Mouse (Mus musculus): ENCODE results near the gene Cep170. TPM values are rescaled to one million over a fixed set of nuclear protein-coding genes. Genes with fewer than 3 reads are reported as not detected.
A peak's percentile ranks its signal among the peaks of the same experiment; 100 is the strongest.

Gene Cep170
- polyA plus RNA-seq, 1 experiment from 2014 or later: 31.0 TPM

- no peaks in the 10 kb centered on the region for H3K9me3 ChIP-seq (replicated peaks)
- no peaks in the 10 kb centered on the region for H3K36me3 ChIP-seq
- WGBS: 70% methylated on average over 6 of the region's 6 CpGs
- H3K4me1 ChIP-seq: peaks cover 3% of the 10 kb centered on the region; the same call in 1 of the 2 replicates
- H3K27me3 ChIP-seq (ENCODE audit: low read depth, poor library complexity, severe bottlenecking): no peaks in the 10 kb centered on the region
- H3K27ac ChIP-seq: no peak overlapping the region
- DNase-seq (ENCODE audit: low spot score): no peak
- H3K4me3 ChIP-seq: no peak overlapping the region
Observed at GRCm38 (mm10) chr1:176818763-176819162, 4.9 kb upstream of the Cep170 start.

GRCm38 (mm10) chr1:176818147-176818546, 4.3 kb upstream of the Cep170 start:
- DNase-seq (ENCODE audit: low spot score): no peak
- Histone ChIP-seq H3K27ac (no peak overlapping the region), H3K9me3 (replicated peaks) (no peaks in the 10 kb centered on the region), H3K27me3 (ENCODE audit: low read depth, poor library complexity, severe bottlenecking) (no peaks in the 10 kb centered on the region), H3K4me1 (peaks cover 3% of the 10 kb centered on the region; the same call in 1 of the 2 replicates), H3K4me3 (no peak overlapping the region), H3K36me3 (no peaks in the 10 kb centered on the region)
- 82% methylated on average over 2 of the region's 2 CpGs for WGBS

- Histone ChIP-seq H3K9me3 (replicated peaks) (no peaks in the 10 kb centered on the region), H3K27me3 (ENCODE audit: low read depth, poor library complexity, severe bottlenecking) (no peaks in the 10 kb centered on the region), H3K27ac (no peak overlapping the region), H3K36me3 (no peaks in the 10 kb centered on the region), H3K4me1 (peaks cover 10% of the 10 kb centered on the region), H3K4me3 (no peak overlapping the region)
- DNase-seq (ENCODE audit: low spot score): no peak
- 89% methylated on average over 4 of the region's 4 CpGs for WGBS
Observed at GRCm38 (mm10) chr1:176816728-176817127, 2.9 kb upstream of the Cep170 start.

GRCm38 (mm10) chr1:176814591-176815062, 760 bp upstream of the Cep170 start, which contains the start of gene Sdccag8:
Gene Sdccag8, plus strand, starts transcription at chr1:176814660.
- H3K4me3 ChIP-seq: peak within 1 kb of the TSS; percentile 90
- DNase-seq (ENCODE audit: low spot score): peak; percentile 85
- WGBS: under 1% methylated on average over 25 of the region's 25 CpGs

GRCm38 (mm10) chr1:176813292-176814035, 403 bp downstream of the Cep170 start:
- no peaks in the 10 kb centered on the region for H3K27me3 ChIP-seq (ENCODE audit: low read depth, poor library complexity, severe bottlenecking)
- under 1% methylated on average over 74 of the region's 75 CpGs for WGBS
- H3K27ac ChIP-seq: peak overlapping the region; percentile 98
- peak; percentile 82 for DNase-seq (ENCODE audit: low spot score)
- peaks cover 14% of the 10 kb centered on the region for H3K4me1 ChIP-seq
- H3K36me3 ChIP-seq: no peaks in the 10 kb centered on the region
- no peaks in the 10 kb centered on the region for H3K9me3 ChIP-seq (replicated peaks)
- H3K4me3 ChIP-seq: peak overlapping the region; percentile 90

More at GRCm38 (mm10) chr1:176814591-176815062, 760 bp upstream of the Cep170 start, which contains the start of gene Sdccag8:
- Histone ChIP-seq H3K27me3 (ENCODE audit: low read depth, poor library complexity, severe bottlenecking) (no peaks in the 10 kb centered on the region), H3K27ac (peak within 1 kb of the TSS; percentile 98), H3K36me3 (no peaks in the 10 kb centered on the region), H3K4me1 (peaks cover 14% of the 10 kb centered on the region), H3K9me3 (replicated peaks) (no peaks in the 10 kb centered on the region)

DNA sequence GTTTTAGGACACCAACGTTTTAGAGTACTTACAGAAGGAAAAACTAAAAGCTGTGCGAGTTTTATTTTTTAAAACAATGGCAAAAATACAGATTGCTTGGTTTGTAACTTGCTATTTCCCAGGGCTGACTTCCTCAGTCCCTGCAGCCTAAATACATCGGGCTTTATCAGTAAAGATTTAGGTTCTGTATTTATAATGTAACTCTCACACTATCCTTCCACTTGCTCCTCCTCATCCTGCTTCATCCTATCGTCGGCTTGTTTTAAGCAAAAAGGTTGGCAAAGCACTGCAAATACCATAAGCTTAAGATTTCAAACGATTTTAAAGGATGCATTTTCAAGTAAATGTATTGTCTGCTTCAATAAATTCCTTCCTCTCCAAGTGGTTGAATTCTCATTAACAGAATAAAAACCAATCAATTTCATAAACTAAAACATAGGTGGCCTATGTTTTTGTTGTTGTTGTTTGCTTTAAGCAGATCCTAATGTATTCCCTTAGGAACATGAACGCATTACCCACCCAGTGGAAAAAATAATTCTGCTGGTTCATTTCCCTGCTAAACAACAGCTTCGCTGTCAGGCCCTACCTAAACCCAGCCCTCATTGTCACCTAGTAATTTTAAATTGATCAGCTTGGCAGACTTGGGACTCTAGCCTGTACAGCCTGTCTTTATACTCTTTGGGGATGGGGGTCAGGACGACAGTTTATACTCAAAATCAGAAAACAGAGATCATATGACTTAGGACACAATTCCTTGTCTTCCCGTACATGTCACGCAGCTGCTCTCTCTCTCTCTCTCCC, 1.2 kb downstream of the Cep170 start:
- peak overlapping the region; percentile 90 for H3K4me3 ChIP-seq
- no peak for DNase-seq (ENCODE audit: low spot score)
- peak overlapping the region; percentile 98 for H3K27ac ChIP-seq
- no peaks in the 10 kb centered on the region for H3K27me3 ChIP-seq (ENCODE audit: low read depth, poor library complexity, severe bottlenecking)
- WGBS: 34% methylated on average over 11 of the region's 11 CpGs
- H3K36me3 ChIP-seq: no peaks in the 10 kb centered on the region
- peaks cover 14% of the 10 kb centered on the region for H3K4me1 ChIP-seq
- H3K9me3 ChIP-seq (replicated peaks): no peaks in the 10 kb centered on the region

GRCm38 (mm10) chr1:176811892-176812291, 2.0 kb downstream of the Cep170 start:
- no peaks in the 10 kb centered on the region for H3K27me3 ChIP-seq (ENCODE audit: low read depth, poor library complexity, severe bottlenecking)
- H3K9me3 ChIP-seq (replicated peaks): no peaks in the 10 kb centered on the region
- peaks cover 14% of the 10 kb centered on the region for H3K4me1 ChIP-seq
- WGBS: 74% methylated on average over 3 of the region's 3 CpGs
- H3K27ac ChIP-seq: no peak overlapping the region
- no peak for DNase-seq (ENCODE audit: low spot score)
- H3K36me3 ChIP-seq: 0 out of 2 replicates have a peak, but pooled peaks cover under 1% of the 10 kb centered on the region
- peak overlapping the region; percentile 90 for H3K4me3 ChIP-seq

- Histone ChIP-seq H3K27ac (no peak overlapping the region), H3K4me3 (no peak overlapping the region), H3K9me3 (replicated peaks) (no peaks in the 10 kb centered on the region), H3K27me3 (ENCODE audit: low read depth, poor library complexity, severe bottlenecking) (no peaks in the 10 kb centered on the region), H3K36me3 (0 out of 2 replicates have a peak, but pooled peaks cover 2% of the 10 kb centered on the region), H3K4me1 (peaks cover 13% of the 10 kb centered on the region)
- DNase-seq (ENCODE audit: low spot score): no peak
Observed at GRCm38 (mm10) chr1:176810161-176810560, 3.7 kb downstream of the Cep170 start.

DNA sequence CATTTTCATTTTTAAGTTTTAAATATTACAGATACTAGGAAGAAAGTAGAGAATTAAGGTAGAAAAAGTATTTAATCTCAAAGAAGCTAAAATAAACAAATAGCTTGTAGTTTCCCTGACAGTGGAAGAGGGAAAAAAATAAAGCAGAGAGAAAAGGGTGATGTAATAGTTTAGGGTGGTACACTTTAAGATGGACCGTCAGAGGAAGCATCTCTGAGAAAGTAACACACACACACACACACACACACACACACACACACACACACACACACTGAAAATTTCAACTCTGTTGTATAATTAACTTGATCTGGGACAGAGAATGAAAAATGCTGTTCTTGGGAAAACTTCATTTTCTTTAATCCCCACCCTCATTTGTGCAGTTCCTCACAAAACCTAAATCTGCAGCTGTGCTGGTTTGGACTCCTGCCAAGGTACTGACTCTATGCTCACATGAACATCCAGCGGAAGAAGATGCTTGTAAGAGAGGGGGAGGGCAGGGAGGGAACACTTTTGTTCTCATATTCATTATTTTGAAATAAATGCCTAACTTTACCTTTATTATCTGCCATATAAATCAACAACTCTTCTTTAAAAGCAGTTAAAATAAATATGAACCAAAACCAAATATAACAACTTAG, 13.0 kb downstream of the Cep170 start:
- peaks cover 12% of the 10 kb centered on the region; the same call in 1 of the 2 replicates for H3K36me3 ChIP-seq

GRCm38 (mm10) chr1:176798673-176799072, 15.2 kb downstream of the Cep170 start:
- peaks cover 3% of the 10 kb centered on the region; the same call in 1 of the 2 replicates for H3K4me1 ChIP-seq
- no peaks in the 10 kb centered on the region for H3K9me3 ChIP-seq (replicated peaks)
- DNase-seq (ENCODE audit: low spot score): no peak
- no peak overlapping the region for H3K27ac ChIP-seq
- H3K27me3 ChIP-seq (ENCODE audit: low read depth, poor library complexity, severe bottlenecking): no peaks in the 10 kb centered on the region
- H3K4me3 ChIP-seq: no peak overlapping the region
- H3K36me3 ChIP-seq: peaks cover 7% of the 10 kb centered on the region; the same call in 1 of the 2 replicates

More for the DNA sequence above, 13.0 kb downstream of the Cep170 start:
- Histone ChIP-seq H3K4me1 (no peaks in the 10 kb centered on the region), H3K4me3 (no peak overlapping the region), H3K27ac (no peak overlapping the region), H3K9me3 (replicated peaks) (no peaks in the 10 kb centered on the region), H3K27me3 (ENCODE audit: low read depth, poor library complexity, severe bottlenecking) (no peaks in the 10 kb centered on the region)
- no peak for DNase-seq (ENCODE audit: low spot score)
- 88% methylated on average over 2 of the region's 2 CpGs for WGBS

GRCm38 (mm10) chr1:176792175-176792574, 21.7 kb downstream of the Cep170 start:
- H3K9me3 ChIP-seq (replicated peaks): no peaks in the 10 kb centered on the region
- WGBS: 86% methylated on average over 1 of the region's 1 CpGs
- H3K4me3 ChIP-seq: no peak overlapping the region
- no peak for DNase-seq (ENCODE audit: low spot score)
- peaks cover 3% of the 10 kb centered on the region; the same call in 1 of the 2 replicates for H3K4me1 ChIP-seq
- peaks cover 48% of the 10 kb centered on the region for H3K36me3 ChIP-seq
- no peak overlapping the region for H3K27ac ChIP-seq
- no peaks in the 10 kb centered on the region for H3K27me3 ChIP-seq (ENCODE audit: low read depth, poor library complexity, severe bottlenecking)

DNA sequence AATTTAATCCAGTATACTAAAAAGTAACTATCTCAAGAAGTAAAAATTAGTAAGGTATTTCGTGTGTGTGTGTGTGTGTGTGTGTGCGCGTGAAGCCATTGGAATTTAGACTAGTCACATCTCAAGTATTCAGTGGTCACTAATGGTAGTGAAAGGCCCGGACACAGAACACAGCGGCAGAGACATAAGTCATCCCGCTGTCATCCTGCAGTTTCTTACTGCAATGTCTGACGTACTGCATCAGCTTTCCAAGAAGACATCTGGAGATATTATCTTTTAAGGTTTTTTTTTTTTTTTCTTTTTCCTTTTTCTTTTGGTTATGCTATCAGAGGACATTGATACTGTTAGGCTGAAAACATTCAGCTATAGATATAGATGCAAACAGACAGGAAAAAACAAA, 24.5 kb downstream of the Cep170 start:
- Histone ChIP-seq H3K4me3 (no peak overlapping the region), H3K27me3 (ENCODE audit: low read depth, poor library complexity, severe bottlenecking) (no peaks in the 10 kb centered on the region), H3K9me3 (replicated peaks) (no peaks in the 10 kb centered on the region), H3K27ac (no peak overlapping the region), H3K36me3 (peaks cover 64% of the 10 kb centered on the region), H3K4me1 (no peaks in the 10 kb centered on the region)
- 94% methylated on average over 7 of the region's 7 CpGs for WGBS
- no peak for DNase-seq (ENCODE audit: low spot score)
